Mouse (Mus musculus) erythroblast, embryonic 14.5 days (primary cell): ENCODE measurements around the gene Rpl13.

Source experiments
- GATA1 ChIP-seq: IDR thresholded peaks from 2 replicates; pipeline ENCODE4 v1.6.1; 2012; ENCODE audit warnings: low read length, inconsistent platforms, mixed read lengths
- TAL1 ChIP-seq: IDR thresholded peaks from 3 replicates; pipeline ENCODE4 v1.6.1; 2012; ENCODE audit warnings: low read length, inconsistent platforms, mixed read lengths

GRCm38 (mm10) chr8:123097216-123097615 is 4.9 kb upstream of the Rpl13 start:
- no peak for TF ChIP-seq GATA1
- TF ChIP-seq TAL1 = no peak
